Mouse (Mus musculus) stomach, embryonic 16.5 days (tissue): ENCODE measurements around the gene Cd36. TPM values are rescaled to one million over a fixed set of nuclear protein-coding genes. Genes with fewer than 3 reads are reported as not detected.

ENCODE experiments used
- ATAC-seq: fragments of 200-750 bp; cut with Nextera tagmentation; 2 replicates; pipeline ENCODE4 v1.8.0; 2017; ENCODE audit warnings: moderate number of reproducible peaks, moderate TSS enrichment; ENCODE audit not compliant: insufficient read depth, low FRiP score
- H3K27ac ChIP-seq: fragments of 300-500 bp; sonication (generic); 2 replicates; pipeline ENCODE4 v1.5.1; 2014; ENCODE audit warnings: low read length
- H3K27me3 ChIP-seq: fragments of 300-500 bp; sonication (generic); 2 replicates; pipeline ENCODE4 v1.6.1; 2014; ENCODE audit warnings: low read length, control low read depth, mixed read lengths; ENCODE audit not compliant: control insufficient read depth, insufficient read depth
- H3K36me3 ChIP-seq: fragments of 300-500 bp; sonication (generic); 2 replicates; pipeline ENCODE4 v1.6.1; 2014; ENCODE audit warnings: low read length; ENCODE audit not compliant: control insufficient read depth, insufficient read depth
- H3K4me1 ChIP-seq: fragments of 300-500 bp; sonication (generic); 2 replicates; pipeline ENCODE4 v1.6.1; 2014; ENCODE audit warnings: low read length, control low read depth, mixed read lengths; ENCODE audit not compliant: control insufficient read depth, insufficient read depth
- H3K4me2 ChIP-seq: fragments of 300-500 bp; sonication (generic); 2 replicates; pipeline ENCODE4 v1.6.1; 2014; ENCODE audit warnings: low read depth, low read length, mixed read lengths
- H3K4me3 ChIP-seq: fragments of 300-500 bp; sonication (generic); replicated peaks from 2 replicates; pipeline ENCODE4 v1.5.1; 2014; ENCODE audit warnings: mild to moderate bottlenecking, low read length
- H3K9ac ChIP-seq: fragments of 300-500 bp; sonication (generic); 2 replicates; pipeline ENCODE4 v1.6.1; 2014; ENCODE audit warnings: low read length
- H3K9me3 ChIP-seq: fragments of 300-500 bp; sonication (generic); replicated peaks from 2 replicates; pipeline ENCODE4 v1.6.1; 2016; ENCODE audit warnings: low read length, control low read depth; ENCODE audit not compliant: control insufficient read depth
- WGBS: fragments of 180-500 bp; shearing (Covaris S2); extraction: QIAGEN DNeasy Blood & Tissue Kit; methylation state at CpG from one replicate; pipeline ENCODE4 v1.1.7; 2014; 5-methylcytosine and 5-hydroxymethylcytosine counted together
- polyA plus RNA-seq: library from polyadenylated mRNA; unstranded; fragments of >200 nt; fragmentation: Nextera tagmentation; extraction: Ambion mirVana; gene quantifications from 2 replicates; pipeline ENCODE4 v1.2.1, GENCODE M21; 2015

Cd36 gene
- polyA plus RNA-seq, 1 experiment from 2014 or later, result 41.0 TPM

DNA sequence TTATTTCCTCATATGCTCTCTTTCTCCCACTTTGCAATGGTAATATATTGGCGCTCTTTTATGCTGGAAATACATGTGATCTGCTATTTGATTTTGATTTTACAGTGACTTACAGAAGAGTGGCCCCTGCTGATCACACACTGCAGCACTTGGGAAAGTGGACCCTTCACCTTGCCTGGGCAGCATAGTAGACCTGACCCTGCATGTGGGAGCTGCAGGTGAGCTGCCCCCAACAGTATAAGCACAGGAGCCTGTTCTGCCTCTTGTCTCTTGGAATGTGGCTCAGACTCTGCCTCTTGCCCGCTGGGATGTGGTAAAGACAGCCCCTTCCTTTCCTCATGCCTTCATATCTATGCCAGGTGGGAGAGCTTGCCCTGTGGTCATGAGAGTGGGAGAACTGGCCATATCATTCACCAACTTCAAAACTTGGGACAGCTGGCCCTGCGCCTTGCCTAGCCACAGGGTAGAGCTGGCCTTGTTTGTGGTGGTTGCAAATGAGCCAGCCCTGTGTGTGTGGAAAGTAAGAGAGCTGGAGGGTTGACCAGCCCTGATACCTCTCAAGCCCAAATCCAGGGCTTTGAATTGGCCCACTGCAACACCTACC, 81.7 kb downstream of the Cd36 start:
- H3K27ac ChIP-seq, result no peak overlapping the region
- 87% methylated on average over 3 of the region's 3 CpGs for WGBS
- no peaks in the 10 kb centered on the region for H3K36me3 ChIP-seq
- H3K9ac ChIP-seq, result no peak overlapping the region
- no peak overlapping the region for H3K4me2 ChIP-seq
- H3K4me1 ChIP-seq, result no peaks in the 10 kb centered on the region
- H3K27me3 ChIP-seq, result no peaks in the 10 kb centered on the region
- H3K9me3 ChIP-seq, result no peaks in the 10 kb centered on the region
- no peak for ATAC-seq
- no peak overlapping the region for H3K4me3 ChIP-seq

DNA sequence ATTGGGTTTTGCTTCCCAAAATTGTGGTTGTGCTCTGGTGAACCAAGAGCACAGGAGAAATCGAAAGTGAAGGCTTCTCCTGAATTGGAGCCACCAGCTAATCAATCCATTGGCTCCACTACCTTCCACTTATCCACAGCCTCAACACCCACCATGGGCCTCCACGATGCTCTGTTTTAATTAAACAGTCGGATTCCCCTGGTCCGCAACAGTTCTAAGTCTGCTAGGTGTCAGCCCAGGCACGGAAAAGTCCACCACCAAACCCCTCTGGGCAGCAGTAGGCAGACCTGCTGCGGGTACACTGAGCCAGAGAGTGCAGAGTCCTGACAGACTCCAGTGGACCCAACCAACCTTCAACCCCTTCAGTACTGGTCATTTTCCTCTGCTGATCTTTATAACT, 112.0 kb downstream of the Cd36 start:
- 91% methylated on average over 6 of the region's 6 CpGs for WGBS
- ATAC-seq, result no peak

DNA sequence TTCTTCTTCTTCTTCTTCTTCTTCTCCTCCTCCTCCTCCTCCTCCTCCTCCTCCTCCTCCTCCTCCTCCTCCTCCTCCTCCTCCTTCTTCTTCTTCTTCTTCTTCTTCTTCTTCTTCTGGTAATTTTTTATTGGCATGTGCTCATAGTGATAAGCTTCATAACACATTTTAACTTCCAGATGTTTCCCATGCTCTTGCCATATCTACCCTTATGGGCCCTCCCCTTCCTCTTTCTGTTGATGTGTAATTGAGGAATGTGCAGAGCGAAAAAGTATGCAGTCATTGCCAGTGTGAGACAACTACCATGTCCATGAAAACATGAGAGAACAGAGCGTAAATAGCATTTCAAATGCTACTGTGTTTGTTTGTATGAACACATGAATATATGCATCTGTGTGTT, 118.3 kb downstream of the Cd36 start:
- Histone ChIP-seq H3K9ac (no peak overlapping the region), H3K27me3 (no peaks in the 10 kb centered on the region), H3K36me3 (no peaks in the 10 kb centered on the region), H3K4me1 (no peaks in the 10 kb centered on the region), H3K4me3 (no peak overlapping the region), H3K9me3 (no peaks in the 10 kb centered on the region), H3K27ac (no peak overlapping the region), H3K4me2 (no peak overlapping the region)
- ATAC-seq, result no peak
- 86% methylated on average over 2 of the region's 2 CpGs for WGBS

More for the DNA sequence above, 112.0 kb downstream of the Cd36 start:
- no peaks in the 10 kb centered on the region for H3K36me3 ChIP-seq
- H3K9ac ChIP-seq, result no peak overlapping the region
- H3K4me2 ChIP-seq, result no peak overlapping the region
- H3K4me1 ChIP-seq, result no peaks in the 10 kb centered on the region
- H3K27ac ChIP-seq, result no peak overlapping the region
- no peak overlapping the region for H3K4me3 ChIP-seq
- H3K27me3 ChIP-seq, result no peaks in the 10 kb centered on the region
- H3K9me3 ChIP-seq, result no peaks in the 10 kb centered on the region

DNA sequence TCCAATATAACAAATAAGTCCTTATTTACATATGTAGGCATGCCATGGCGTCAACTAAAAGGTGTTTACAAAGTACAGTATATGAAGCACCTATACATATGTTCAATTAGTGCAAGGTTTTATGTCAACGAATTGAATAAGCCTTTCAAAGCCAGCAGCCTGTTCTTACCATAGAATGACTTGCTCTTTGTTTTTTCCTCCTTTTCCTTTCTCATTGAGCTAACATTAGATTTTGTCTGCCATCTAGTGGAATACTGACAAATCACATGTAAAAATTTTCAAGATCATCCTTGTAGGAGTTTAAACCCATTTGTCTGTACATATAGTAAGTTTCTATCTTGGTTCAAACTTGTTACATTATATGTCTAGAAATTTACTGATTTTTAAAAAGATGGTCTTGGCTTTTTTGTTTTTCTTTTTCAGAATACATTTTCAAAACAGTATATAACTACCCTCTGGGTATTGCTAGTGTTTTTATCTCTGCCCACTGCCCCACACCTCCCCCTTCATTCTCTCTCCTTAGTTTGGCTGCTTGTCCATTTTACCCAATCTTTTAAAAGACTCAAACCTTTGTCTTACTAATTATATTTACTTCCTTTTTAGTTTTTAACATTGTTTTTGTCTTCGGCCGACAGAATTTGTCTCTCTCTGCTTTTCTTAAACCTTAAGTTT, 122.5 kb downstream of the Cd36 start:
- H3K4me2 ChIP-seq, result no peak overlapping the region
- no peak overlapping the region for H3K9ac ChIP-seq
- no peaks in the 10 kb centered on the region for H3K4me1 ChIP-seq
- no peak for ATAC-seq
- H3K4me3 ChIP-seq, result no peak overlapping the region
- H3K27me3 ChIP-seq, result no peaks in the 10 kb centered on the region
- no peaks in the 10 kb centered on the region for H3K9me3 ChIP-seq
- H3K36me3 ChIP-seq, result no peaks in the 10 kb centered on the region
- H3K27ac ChIP-seq, result no peak overlapping the region
- WGBS, result 55% methylated on average over 4 of the region's 4 CpGs

GRCm38 (mm10) chr5:17753471-17754005, 135.1 kb downstream of the Cd36 start:
- Histone ChIP-seq H3K4me1 (no peaks in the 10 kb centered on the region), H3K36me3 (no peaks in the 10 kb centered on the region), H3K9me3 (no peaks in the 10 kb centered on the region), H3K27ac (no peak overlapping the region), H3K9ac (no peak overlapping the region), H3K4me2 (no peak overlapping the region), H3K4me3 (no peak overlapping the region), H3K27me3 (no peaks in the 10 kb centered on the region)
- WGBS, result 60% methylated on average over 7 of the region's 7 CpGs
- no peak for ATAC-seq

GRCm38 (mm10) chr5:17748293-17748692, 140.3 kb downstream of the Cd36 start:
- Histone ChIP-seq H3K9ac (no peak overlapping the region), H3K36me3 (no peaks in the 10 kb centered on the region), H3K27ac (no peak overlapping the region), H3K4me1 (0 out of 2 replicates have a peak, but pooled peaks cover 3% of the 10 kb centered on the region), H3K4me2 (no peak overlapping the region), H3K4me3 (no peak overlapping the region), H3K9me3 (no peaks in the 10 kb centered on the region), H3K27me3 (no peaks in the 10 kb centered on the region)
- 79% methylated on average over 3 of the region's 3 CpGs for WGBS
- ATAC-seq, result no peak

- no peak overlapping the region for H3K9ac ChIP-seq
- H3K4me3 ChIP-seq, result no peak overlapping the region
- H3K27ac ChIP-seq, result peak overlapping the region; percentile 34; the same call in 1 of the 2 replicates
- no peak for ATAC-seq
- 20% methylated on average over 5 of the region's 5 CpGs for WGBS
- no peaks in the 10 kb centered on the region for H3K9me3 ChIP-seq
- H3K4me2 ChIP-seq, result no peak overlapping the region
- no peaks in the 10 kb centered on the region for H3K36me3 ChIP-seq
- H3K4me1 ChIP-seq, result 0 out of 2 replicates have a peak, but pooled peaks cover 3% of the 10 kb centered on the region
- no peaks in the 10 kb centered on the region for H3K27me3 ChIP-seq
These were observed 141.5 kb downstream of the Cd36 start for GRCm38 (mm10) chr5:17747143-17747542.

- Histone ChIP-seq H3K4me2 (no peak overlapping the region), H3K9ac (no peak overlapping the region), H3K27me3 (no peaks in the 10 kb centered on the region), H3K36me3 (no peaks in the 10 kb centered on the region), H3K27ac (no peak overlapping the region), H3K4me3 (no peak overlapping the region), H3K4me1 (0 out of 2 replicates have a peak, but pooled peaks cover 3% of the 10 kb centered on the region), H3K9me3 (no peaks in the 10 kb centered on the region)
- peak; percentile 81 for ATAC-seq
These were observed 142.1 kb downstream of the Cd36 start for GRCm38 (mm10) chr5:17746520-17746919.

- H3K9ac ChIP-seq, result no peak overlapping the region
- no peaks in the 10 kb centered on the region for H3K27me3 ChIP-seq
- H3K4me3 ChIP-seq, result no peak overlapping the region
- WGBS, result 15% methylated on average over 3 of the region's 3 CpGs
- H3K36me3 ChIP-seq, result no peaks in the 10 kb centered on the region
- no peak overlapping the region for H3K4me2 ChIP-seq
- H3K9me3 ChIP-seq, result no peaks in the 10 kb centered on the region
- H3K27ac ChIP-seq, result no peak overlapping the region
- no peaks in the 10 kb centered on the region; the same call in 1 of the 2 replicates for H3K4me1 ChIP-seq
- ATAC-seq, result no peak
These were observed 148.8 kb downstream of the Cd36 start for GRCm38 (mm10) chr5:17739805-17740204.
